Mouse (Mus musculus) embryonic facial prominence, embryonic 14.5 days (tissue): ENCODE results near the gene Dysf. TPM values are rescaled to one million over a fixed set of nuclear protein-coding genes. Genes with fewer than 3 reads are reported as not detected.

Source experiments
- ATAC-seq: fragments of 200-750 bp; cut with Nextera tagmentation; 2 replicates; pipeline ENCODE4 v1.8.0; 2017; ENCODE audit warnings: low read depth, moderate number of reproducible peaks, moderate TSS enrichment
- DNase-seq: peaks from one replicate; pipeline ENCODE4 v3.0.0-alpha.2; 2015; ENCODE audit warnings: low spot score
- H3K27ac ChIP-seq: fragments of 300-500 bp; sonication (generic); replicated peaks from 2 replicates; pipeline ENCODE4 v1.5.1; 2014; ENCODE audit warnings: low read depth, mild to moderate bottlenecking, low read length, moderate library complexity
- H3K27me3 ChIP-seq: fragments of 300-500 bp; sonication (generic); replicated peaks from 2 replicates; pipeline ENCODE4 v1.6.1; 2014; ENCODE audit warnings: low read length; ENCODE audit not compliant: control insufficient read depth, insufficient read depth
- H3K36me3 ChIP-seq: fragments of 300-500 bp; sonication (generic); 2 replicates; pipeline ENCODE4 v1.6.1; 2014; ENCODE audit warnings: low read length, mixed read lengths; ENCODE audit not compliant: control insufficient read depth, insufficient read depth
- H3K4me1 ChIP-seq: fragments of 300-500 bp; sonication (generic); 2 replicates; pipeline ENCODE4 v1.6.1; 2014; ENCODE audit warnings: antibody characterized with exemption, low read length; ENCODE audit not compliant: control insufficient read depth, insufficient read depth
- H3K4me2 ChIP-seq: fragments of 300-500 bp; sonication (generic); 2 replicates; pipeline ENCODE4 v1.6.1; 2014; ENCODE audit warnings: low read depth, mild to moderate bottlenecking, low read length, moderate library complexity, mixed read lengths
- H3K4me3 ChIP-seq: fragments of 300-500 bp; sonication (generic); 2 replicates; pipeline ENCODE4 v1.5.1; 2014; ENCODE audit warnings: low read depth, mild to moderate bottlenecking, low read length
- H3K9ac ChIP-seq: fragments of 300-500 bp; sonication (generic); 2 replicates; pipeline ENCODE4 v1.6.1; 2014; ENCODE audit warnings: low read depth, mild to moderate bottlenecking, low read length, moderate library complexity, mixed read lengths
- H3K9me3 ChIP-seq: fragments of 300-500 bp; sonication (generic); 2 replicates; pipeline ENCODE4 v1.6.1; 2016; ENCODE audit warnings: low read length; ENCODE audit not compliant: control insufficient read depth
- WGBS: fragments of 180-500 bp; shearing (Covaris S2); extraction: QIAGEN DNeasy Blood & Tissue Kit; methylation state at CpG from one replicate; pipeline ENCODE4 v1.1.7; 2014; 5-methylcytosine and 5-hydroxymethylcytosine counted together
- polyA plus RNA-seq: library from polyadenylated mRNA; unstranded; fragments of >200 nt; fragmentation: Nextera tagmentation; extraction: Ambion mirVana; gene quantifications from 2 replicates; pipeline ENCODE4 v1.2.1, GENCODE M21; 2014

Gene Dysf
- polyA plus RNA-seq, 1 experiment from 2014 or later = 17.0 TPM

DNA sequence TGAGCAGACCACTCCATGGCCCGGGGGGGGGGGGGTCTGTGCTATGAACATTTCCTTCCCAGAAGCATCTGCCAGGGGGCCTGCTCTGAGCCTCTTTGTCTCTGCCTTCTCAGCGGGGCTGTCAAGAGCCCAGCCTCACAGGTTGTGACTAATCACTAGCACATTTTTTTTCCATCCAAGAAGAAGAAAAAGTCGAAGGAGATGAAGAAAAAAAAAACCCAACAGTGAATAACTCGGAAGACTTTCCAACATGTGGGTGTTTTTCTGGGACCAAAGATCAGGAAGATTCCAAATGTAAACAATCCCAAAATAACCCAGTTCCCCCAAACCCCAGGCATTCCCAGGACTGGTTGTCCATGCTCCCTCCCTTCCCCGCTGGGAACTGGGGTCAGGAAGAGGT is 238.6 kb downstream of the Dysf start:
- H3K4me2 ChIP-seq = no peak overlapping the region
- no peaks in the 10 kb centered on the region for H3K9me3 ChIP-seq
- H3K27ac ChIP-seq = peak overlapping the region; percentile 64
- no peak overlapping the region for H3K9ac ChIP-seq
- H3K4me1 ChIP-seq = 0 out of 2 replicates have a peak, but pooled peaks cover 3% of the 10 kb centered on the region
- DNase-seq (peak; percentile 53), ATAC-seq (no peak)
- no peak overlapping the region for H3K4me3 ChIP-seq
- H3K36me3 ChIP-seq = no peaks in the 10 kb centered on the region
- no peaks in the 10 kb centered on the region for H3K27me3 ChIP-seq
- 31% methylated on average over 5 of the region's 5 CpGs for WGBS

Other genes starting within 250 kb of the Dysf start
- 0.17 TPM in 1 of 2 replicates, not detected in the other for gene Ankrd53, start 245.9 kb upstream of the Dysf start, polyA plus RNA-seq
- 92.5 and 98.9 TPM in 2 replicates for gene Tex261, start 232.8 kb upstream of the Dysf start, polyA plus RNA-seq
- gene Nagk, start 213.6 kb upstream of the Dysf start, polyA plus RNA-seq = 50.6 and 61.2 TPM in 2 replicates
- gene Paip2b, start 176.8 kb upstream of the Dysf start, polyA plus RNA-seq = 17.2 and 17.3 TPM in 2 replicates
- 62.1 and 66.2 TPM in 2 replicates for gene Zfp638, start 141.5 kb upstream of the Dysf start, polyA plus RNA-seq